Mouse (Mus musculus) skeletal muscle tissue, adult 2 months (tissue): Measurements from ENCODE around the gene Coro7.

Experiments used
- DNase-seq: peaks from one replicate; pipeline ENCODE4 v3.0.0-alpha.2; 2012; ENCODE audit warnings: low read depth, low spot score

Gene Coro7

GRCm38 (mm10) chr16:4648416-4649023, 31.1 kb downstream of the Coro7 start:
- DNase-seq: no peak

GRCm38 (mm10) chr16:4647651-4648141, 31.9 kb downstream of the Coro7 start:
- peak; percentile 79 for DNase-seq

GRCm38 (mm10) chr16:4646831-4647230, 32.7 kb downstream of the Coro7 start:
- no peak for DNase-seq

GRCm38 (mm10) chr16:4645867-4646266, 33.7 kb downstream of the Coro7 start:
- DNase-seq: no peak

GRCm38 (mm10) chr16:4643670-4644419, 35.7 kb downstream of the Coro7 start:
- DNase-seq: peak; percentile 92

- DNase-seq: no peak
Measured at GRCm38 (mm10) chr16:4642937-4643336, 36.6 kb downstream of the Coro7 start.

GRCm38 (mm10) chr16:4642190-4642589, 37.4 kb downstream of the Coro7 start:
- peak; percentile 60 for DNase-seq

GRCm38 (mm10) chr16:4641119-4641838, 38.3 kb downstream of the Coro7 start:
- no peak for DNase-seq

GRCm38 (mm10) chr16:4640267-4641005, 39.1 kb downstream of the Coro7 start:
- DNase-seq: no peak

- DNase-seq: peak; percentile 84
Measured at GRCm38 (mm10) chr16:4639831-4640237, 39.7 kb downstream of the Coro7 start, which contains the start of the genes Vasn and Dnaja3. TSS of gene Vasn (plus strand) at chr16:4639941. TSS of gene Dnaja3 (plus strand) at chr16:4639989.

- no peak for DNase-seq
Measured at GRCm38 (mm10) chr16:4638891-4639390, 40.6 kb downstream of the Coro7 start.

- no peak for DNase-seq
Measured at GRCm38 (mm10) chr16:4635760-4636159, 43.8 kb downstream of the Coro7 start.

- no peak for DNase-seq
Measured at GRCm38 (mm10) chr16:4634681-4635080, 44.9 kb downstream of the Coro7 start.

- no peak for DNase-seq
Measured at GRCm38 (mm10) chr16:4633661-4634060, 45.9 kb downstream of the Coro7 start.

GRCm38 (mm10) chr16:4632050-4632449, 47.5 kb downstream of the Coro7 start:
- DNase-seq: no peak

- DNase-seq: peak; percentile 67
Measured at GRCm38 (mm10) chr16:4629950-4630349, 49.6 kb downstream of the Coro7 start.

- DNase-seq: no peak
Measured at GRCm38 (mm10) chr16:4628898-4629419, 50.6 kb downstream of the Coro7 start.

- no peak for DNase-seq
Measured at GRCm38 (mm10) chr16:4627105-4627504, 52.5 kb downstream of the Coro7 start.

GRCm38 (mm10) chr16:4624481-4625110, 55.0 kb downstream of the Coro7 start, which contains the start of gene Pam16:
TSS of gene Pam16 (minus strand) at chr16:4624988.
- DNase-seq: peak; percentile 92

GRCm38 (mm10) chr16:4624074-4624473, 55.5 kb downstream of the Coro7 start:
- DNase-seq: no peak
